In genomic region chr11:120248160-120248793, GRCm38 (mm10) we compare ENCODE assay signal across 11 mouse cellular contexts. TPM values are rescaled to one million over a fixed set of nuclear protein-coding genes. Genes with fewer than 3 reads are reported as not detected.
DNase-seq lines count a peak whose midpoint lies in the region; ATAC-seq lines count a peak whose summit lies in the region.
"Had no signal": no experiment of that assay in that cellular context is flagged by ENCODE, and none has a peak within 500 bp of the region (broad histone marks: within the 10 kb centered on the region; RNA-seq: fewer than 3 reads in every experiment).

No protein-coding gene starts in this region.

- no peak for ATAC-seq in liver, embryonic 11.5 days (replicated peaks; ENCODE audit: low FRiP score)
- no peak for ATAC-seq in heart, embryonic 16.5 days (replicated peaks; ENCODE audit: extremely low read depth, insufficient read depth, low FRiP score)

- intact Hi-C loops in heart, postnatal 25 days (cut with DNase I) = no loop called here
- intact Hi-C loops in left cerebral cortex, postnatal 25 days (cut with DNase I) = no loop called here

- no peak overlapping the region for H3K4me3 ChIP-seq in liver, embryonic 11.5 days (ENCODE audit: low read depth, low read length)
- H3K4me3 ChIP-seq in heart, embryonic 16.5 days (ENCODE audit: low read length) = no peak overlapping the region
- H3K4me3 ChIP-seq: layer of hippocampus, adult 2 months had no signal

- H3K4me1 ChIP-seq in liver, embryonic 11.5 days (replicated peaks; ENCODE audit: control insufficient read depth, insufficient read depth, low read length) = peaks cover 41% of the 10 kb centered on the region
- H3K4me1 ChIP-seq in heart, embryonic 16.5 days (ENCODE audit: control insufficient read depth, insufficient read depth, low read length) = peaks cover 56% of the 10 kb centered on the region

- no peak overlapping the region for H3K9ac ChIP-seq in liver, embryonic 11.5 days (ENCODE audit: low read depth, low read length)
- 0 out of 2 replicates have a peak overlapping the region, but pooled peaks have one; percentile 9 for H3K9ac ChIP-seq in heart, embryonic 16.5 days (ENCODE audit: low read length)

- WGBS in liver, embryonic 11.5 days = 77% methylated on average over 10 of the region's 10 CpGs
- 74% methylated on average over 10 of the region's 10 CpGs for WGBS in heart, embryonic 16.5 days

- H3K36me3 ChIP-seq in liver, embryonic 11.5 days (ENCODE audit: control insufficient read depth, insufficient read depth, low read length) = no peaks in the 10 kb centered on the region
- H3K36me3 ChIP-seq in heart, embryonic 16.5 days (ENCODE audit: control insufficient read depth, insufficient read depth) = no peaks in the 10 kb centered on the region

- H3K9me3 ChIP-seq in liver, embryonic 11.5 days (ENCODE audit: control insufficient read depth, low read length) = no peaks in the 10 kb centered on the region
- no peaks in the 10 kb centered on the region for H3K9me3 ChIP-seq in heart, embryonic 16.5 days (replicated peaks; ENCODE audit: control insufficient read depth, low read length)

- H3K4me2 ChIP-seq in liver, embryonic 11.5 days = no peak overlapping the region
- H3K4me2 ChIP-seq in heart, embryonic 16.5 days (ENCODE audit: low read depth, low read length) = no peak overlapping the region; the same call in 1 of the 2 replicates

- no peaks in the 10 kb centered on the region for H3K27me3 ChIP-seq in liver, embryonic 11.5 days (replicated peaks; ENCODE audit: control insufficient read depth, insufficient read depth, low read length)
- no peaks in the 10 kb centered on the region for H3K27me3 ChIP-seq in heart, embryonic 16.5 days (ENCODE audit: control insufficient read depth, insufficient read depth, low read length)

- peak; percentile 95 for DNase-seq in heart, adult 11 months
- no peak for DNase-seq in heart, postnatal 25 days (ENCODE audit: low spot score)
- DNase-seq in liver, embryonic 11.5 days (ENCODE audit: low spot score) = no peak
- DNase-seq in liver (no peak), 3T3-L1 (ENCODE audit: low read depth, low spot score) (peak; percentile 45)
- no peak for DNase-seq in left cerebral cortex, postnatal 25 days (ENCODE audit: low spot score in 2 of 2)
- no peak for DNase-seq in testis, postnatal 14 days (ENCODE audit: low spot score)
- DNase-seq: adrenal gland, adult 2 months; cerebellum, postnatal 36 days had no signal

- H3K27ac ChIP-seq in liver, embryonic 11.5 days (ENCODE audit: low read depth, low read length) = 0 out of 2 replicates have a peak overlapping the region, but pooled peaks have one; percentile 30
- H3K27ac ChIP-seq in heart, embryonic 16.5 days (ENCODE audit: low read length) = peak overlapping the region; percentile 20
- H3K27ac ChIP-seq: layer of hippocampus, adult 2 months had no signal

RNA-seq across cellular contexts. Expression of gene Bahcc1, which starts 15.5 kb away (rescaled TPM):
- total RNA-seq in heart, postnatal 25 days (2021) = 1 to 10 TPM; 7.8 to 8.3 TPM
- polyA plus RNA-seq in liver, embryonic 11.5 days (2014; fragmentation: Nextera tagmentation; extraction: Ambion mirVana) = 6.7 and 8.8 TPM in 2 replicates
- polyA plus RNA-seq in heart, embryonic 16.5 days (2015; fragmentation: Nextera tagmentation; extraction: Ambion mirVana) = 4.6 and 4.7 TPM in 2 replicates
- total RNA-seq in left cerebral cortex, postnatal 25 days (2021) = 10 to 100 TPM; 16.3 to 21.9 TPM

Comparison
In these comparisons a context has a peak if more than half of its experiments do, and no peak if none do; other contexts are left out.
1. DNase-seq: peak in heart, adult 11 months (single experiment) and 3T3-L1 (single experiment); none in heart, postnatal 25 days (single experiment), liver, embryonic 11.5 days (single experiment), liver (single experiment), left cerebral cortex, postnatal 25 days (0 of 2) and testis, postnatal 14 days (single experiment).